Mouse (Mus musculus): ENCODE results near the gene Zdhhc18.

Gene Zdhhc18

DNA sequence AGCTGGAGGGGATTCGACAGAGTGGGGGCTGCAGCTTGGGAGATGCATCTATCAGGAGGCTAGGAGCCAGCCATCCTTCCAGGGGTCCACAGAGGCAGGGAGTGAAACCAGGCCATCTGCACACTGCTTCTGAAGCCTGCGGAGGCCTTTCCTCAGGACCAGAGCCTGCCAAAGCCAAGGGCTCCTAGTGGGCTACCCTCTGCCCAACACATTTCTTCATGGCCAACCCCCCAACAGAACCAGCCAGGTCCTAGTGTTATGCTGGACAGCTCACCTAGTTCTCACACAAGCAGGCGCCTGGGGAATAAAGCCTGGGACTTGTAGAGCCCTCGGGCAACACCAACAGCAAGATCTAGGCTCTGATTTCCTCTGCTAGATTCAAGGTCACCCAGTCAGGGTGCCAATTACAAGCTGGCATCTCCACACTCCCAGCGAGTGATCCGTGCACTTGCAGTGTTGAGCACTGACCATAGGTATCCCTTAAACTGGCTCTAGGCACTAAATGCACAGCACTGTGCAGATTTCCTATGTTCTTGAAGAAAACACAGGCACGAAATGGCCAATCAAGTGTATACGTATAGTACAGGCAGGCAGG lies 19.5 kb downstream of the Zdhhc18 start:
- DNase-seq = no peak

DNA sequence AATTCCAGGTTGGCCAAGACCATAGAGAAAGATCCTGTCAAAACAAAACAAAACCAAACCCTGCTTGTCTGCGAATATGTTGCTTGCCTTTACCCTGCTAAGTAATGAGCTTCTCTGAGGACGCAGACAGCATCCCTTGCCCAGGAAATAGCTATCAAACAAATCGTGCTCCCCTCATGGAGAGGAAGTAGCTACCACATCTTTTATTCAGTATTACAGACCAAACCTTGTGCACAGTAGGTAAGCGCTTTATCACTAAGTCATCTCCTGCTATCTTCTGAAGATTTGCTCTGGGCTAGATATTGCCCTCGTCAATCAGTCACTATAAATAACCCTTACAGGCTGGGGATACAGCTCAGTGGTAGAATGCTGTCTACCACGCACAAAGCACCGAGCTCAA lies 20.8 kb downstream of the Zdhhc18 start:
- peak in 1 of 2 experiments; percentile 33 for DNase-seq

DNA sequence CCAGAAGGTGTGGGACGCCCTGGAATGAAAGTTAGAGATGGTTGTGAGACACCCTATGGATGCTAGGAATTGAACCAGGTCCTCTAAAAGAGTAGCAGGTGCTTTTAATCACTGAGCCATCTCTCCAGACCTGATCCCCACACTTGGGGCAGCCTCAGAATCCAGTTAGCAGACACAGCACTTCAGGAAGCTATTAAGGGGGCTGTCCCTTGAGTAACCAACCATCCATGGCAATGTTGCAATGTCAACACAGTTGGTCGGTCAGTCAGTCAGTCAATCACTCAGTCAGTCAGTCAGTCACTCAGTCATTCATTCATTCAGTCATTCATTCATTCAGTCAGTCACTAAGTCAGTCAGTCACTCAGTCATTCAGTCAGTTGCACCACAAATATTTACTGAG lies 21.4 kb downstream of the Zdhhc18 start:
- peak; percentile 45 to 50 for DNase-seq

DNA sequence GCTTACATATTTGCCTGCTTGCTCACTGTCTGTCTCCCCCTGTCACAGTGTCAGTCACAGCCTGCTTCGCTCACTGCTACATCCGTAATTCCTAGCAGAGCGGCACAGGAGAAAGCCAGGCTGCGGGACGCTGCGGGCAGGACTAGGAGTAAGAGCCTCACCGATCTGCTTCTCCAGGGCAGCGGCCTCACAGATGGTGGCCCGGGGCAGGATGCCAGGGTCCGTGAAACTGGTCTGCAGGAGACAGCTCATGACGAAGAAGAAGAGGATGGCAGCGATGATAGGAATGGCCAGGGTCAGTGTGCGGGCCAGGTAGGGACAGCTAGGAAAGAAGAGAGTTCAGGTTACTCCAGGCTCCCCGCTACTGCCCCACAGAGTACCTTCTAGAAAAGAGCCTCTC lies 22.9 kb downstream of the Zdhhc18 start:
- no peak for DNase-seq

DNA sequence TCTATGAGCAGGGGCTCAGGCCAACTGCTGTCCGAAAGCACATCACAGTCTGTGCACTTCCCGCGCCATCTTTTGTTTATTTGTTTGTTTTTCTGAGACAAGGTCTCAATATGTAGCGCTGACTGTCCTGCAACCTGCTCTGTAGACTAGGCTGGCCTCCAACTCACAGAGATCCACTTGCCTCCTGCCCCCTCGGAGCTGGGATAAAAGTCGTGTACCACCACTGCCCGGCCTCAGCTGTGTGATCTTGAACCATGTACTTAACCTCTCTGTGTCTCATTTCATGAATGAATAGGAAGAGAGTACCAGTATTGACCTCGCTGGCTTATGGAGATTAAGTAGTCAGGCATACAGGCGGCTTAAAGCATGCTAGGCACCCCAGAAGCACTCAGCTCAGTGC lies 23.3 kb downstream of the Zdhhc18 start:
- DNase-seq = peak in 1 of 2 experiments; percentile 7

DNA sequence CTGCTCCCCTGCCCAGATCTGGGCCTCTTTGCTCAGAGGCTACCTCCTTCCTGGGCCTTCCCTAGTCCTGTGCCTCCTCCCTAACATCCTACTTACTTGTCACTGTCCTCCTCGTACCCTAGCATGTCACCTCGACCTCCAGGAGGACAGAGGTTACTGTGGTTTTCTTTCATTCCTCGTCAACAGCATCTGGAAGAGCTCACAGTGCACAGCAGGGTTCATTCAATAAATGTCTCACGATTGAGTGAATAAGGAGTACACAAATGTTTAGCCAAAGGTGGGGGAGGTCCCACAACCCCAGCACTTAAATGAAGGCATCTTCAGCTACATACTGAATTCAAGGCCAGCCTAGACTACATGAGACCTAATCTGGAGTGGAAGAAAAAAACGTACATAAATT lies 23.7 kb downstream of the Zdhhc18 start:
- DNase-seq = peak in 1 of 2 experiments; percentile 21

DNA sequence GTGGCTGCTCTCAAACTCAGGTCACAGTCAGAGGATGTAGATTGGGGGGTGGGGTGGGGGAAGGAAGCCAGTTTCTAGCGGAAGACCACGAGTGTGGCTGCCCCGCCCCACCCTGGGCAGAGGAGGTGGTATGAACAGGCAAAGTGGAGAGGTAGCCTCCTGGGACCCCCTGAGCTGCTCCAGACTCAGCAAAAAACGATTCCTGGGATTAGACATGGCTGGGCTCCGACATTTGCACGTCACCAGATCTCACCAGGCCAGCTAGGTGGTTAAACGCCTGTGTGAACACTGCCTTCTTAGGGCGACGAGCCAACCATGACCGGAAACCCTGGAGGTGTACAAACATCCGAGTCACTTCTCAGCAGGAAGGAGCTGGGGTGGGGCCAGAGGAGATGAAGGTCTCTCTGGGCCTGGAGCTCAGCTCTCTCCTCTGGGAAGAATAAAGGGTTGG lies 24.3 kb downstream of the Zdhhc18 start:
- DNase-seq = peak; percentile 82

DNA sequence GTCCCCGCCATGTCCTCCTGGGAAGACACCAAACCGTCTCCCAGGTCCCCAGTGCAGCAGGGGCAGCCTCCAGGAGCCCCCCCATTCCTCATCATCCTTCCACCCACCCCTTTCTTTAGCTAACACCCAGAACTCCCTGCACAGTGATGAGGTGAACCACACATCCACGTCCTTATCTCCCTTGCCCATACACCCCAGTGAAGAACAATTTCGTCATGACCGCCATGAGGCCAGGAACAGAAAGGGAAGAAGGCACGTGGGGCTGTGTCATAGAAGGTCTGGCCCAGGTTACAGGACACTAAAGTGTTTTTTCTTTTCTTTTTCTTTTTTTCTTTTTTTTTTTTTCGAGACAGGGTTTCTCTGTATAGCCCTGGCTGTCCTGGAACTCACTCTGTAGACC lies 25.1 kb downstream of the Zdhhc18 start:
- no peak for DNase-seq

DNA sequence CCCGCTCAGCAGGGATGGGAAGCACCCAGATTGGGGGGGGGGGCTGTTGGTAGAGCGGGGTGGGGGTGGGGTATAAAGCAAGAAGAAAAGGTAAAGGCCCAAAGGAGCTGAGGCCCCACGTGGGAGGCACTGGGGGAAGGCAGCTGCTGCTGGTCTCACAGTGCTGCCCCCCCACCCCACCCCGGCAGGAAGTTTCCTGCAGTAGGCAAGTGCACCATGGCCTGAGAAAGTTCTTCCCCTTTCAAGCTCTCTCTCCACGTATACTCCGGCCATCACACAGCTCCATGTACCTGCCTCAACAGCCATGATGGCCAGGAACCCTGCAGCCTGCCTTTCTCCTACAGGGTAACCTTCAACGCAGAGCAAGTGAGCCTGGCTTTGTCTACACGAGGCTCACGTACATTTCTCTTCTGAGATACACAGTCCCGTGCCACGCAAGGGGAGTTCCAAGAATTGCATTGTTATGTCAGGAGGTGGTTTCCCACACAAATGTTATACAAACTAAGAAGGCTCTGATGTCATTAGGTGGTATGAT lies 27.7 kb downstream of the Zdhhc18 start:
- DNase-seq = peak; percentile 86

DNA sequence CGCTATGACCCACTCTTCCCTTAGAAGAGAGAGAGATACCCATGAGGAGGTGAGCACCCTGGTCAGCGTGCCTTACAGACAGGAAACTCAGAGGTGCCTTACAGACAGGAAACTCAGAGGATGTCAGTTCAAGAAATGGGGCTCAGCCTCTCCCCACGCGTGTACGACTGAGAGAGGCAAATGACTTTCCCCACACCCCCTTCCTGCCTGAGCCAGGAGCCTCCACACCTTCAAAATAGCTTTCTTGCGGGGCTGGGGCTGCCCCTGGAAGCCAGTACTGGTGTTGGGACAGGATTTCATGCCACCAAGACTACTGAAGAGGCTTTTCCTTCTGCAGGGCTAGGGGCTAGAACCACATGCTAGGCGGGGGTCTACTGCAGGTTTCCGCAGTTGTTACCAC lies 29.3 kb downstream of the Zdhhc18 start:
- DNase-seq = peak; percentile 56 to 60

DNA sequence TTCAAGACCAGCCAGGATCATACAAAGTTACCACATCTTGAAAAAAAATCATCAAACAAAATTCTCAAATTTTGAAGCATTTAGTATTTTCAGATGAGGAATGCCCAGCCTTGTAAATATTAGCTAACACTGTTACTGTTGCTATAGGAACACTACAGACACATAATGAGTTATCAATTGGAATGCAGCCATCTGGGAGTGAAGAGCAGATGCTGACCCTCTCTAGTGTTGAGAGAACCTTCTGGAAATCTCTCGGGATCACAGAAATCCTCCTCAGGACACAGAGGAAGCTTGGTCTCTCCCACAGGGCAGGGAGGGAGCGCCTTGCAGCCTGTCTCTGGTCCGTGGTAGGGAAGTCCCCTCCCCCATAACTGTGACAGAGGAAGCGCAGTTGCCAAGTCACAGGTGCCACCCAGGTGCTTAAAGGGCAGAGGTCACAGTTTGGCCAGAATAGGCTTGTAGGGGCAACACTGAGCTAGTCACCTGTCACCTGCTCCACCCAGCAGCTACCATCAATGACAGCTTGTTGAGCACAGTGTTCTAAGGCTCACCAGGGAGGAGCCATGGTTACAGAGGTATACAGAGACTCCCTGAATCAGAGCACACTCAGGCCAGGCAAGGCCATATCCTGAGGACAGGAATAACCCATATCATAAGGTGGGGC lies 30.3 kb downstream of the Zdhhc18 start:
- peak; percentile 58 to 61 for DNase-seq

DNA sequence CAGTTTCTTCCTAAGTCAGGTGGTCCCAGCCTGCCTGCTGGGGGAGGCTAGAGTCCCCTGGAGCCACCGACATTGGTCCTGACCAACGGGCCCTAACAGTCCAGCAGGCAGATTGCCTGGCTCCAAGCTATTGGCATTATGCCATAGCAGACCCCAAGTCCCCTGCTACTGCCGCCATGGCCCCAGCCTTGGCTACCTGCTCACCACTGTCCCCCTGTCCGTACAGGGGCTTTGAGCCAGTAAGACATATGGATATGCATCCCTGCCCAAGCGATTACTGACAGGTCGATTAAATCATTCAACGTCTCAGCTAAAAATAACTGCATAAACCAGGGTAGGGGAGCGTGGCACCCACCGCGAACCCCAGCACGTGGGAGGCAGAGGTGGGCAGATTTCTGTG lies 32.0 kb downstream of the Zdhhc18 start:
- DNase-seq = no peak

DNA sequence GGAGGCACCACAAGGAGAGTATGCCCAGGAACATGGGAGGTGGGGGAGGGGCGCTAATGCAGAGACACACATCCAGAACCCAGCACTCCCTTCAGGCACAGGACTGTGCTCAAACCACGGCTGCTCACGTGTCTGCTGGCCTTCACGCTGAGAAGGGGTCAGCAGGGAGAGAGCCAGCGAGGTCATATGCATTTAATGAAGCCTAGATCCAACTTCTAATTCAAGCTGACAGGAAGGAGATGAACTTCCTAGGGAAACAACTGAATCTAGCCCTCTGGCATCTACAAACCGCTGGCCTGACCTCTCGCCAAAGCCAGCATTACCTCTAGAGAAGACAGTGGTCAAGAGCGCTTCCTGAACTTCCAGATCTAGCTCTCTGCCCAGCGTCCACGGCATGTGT lies 34.5 kb downstream of the Zdhhc18 start:
- no peak for DNase-seq

DNA sequence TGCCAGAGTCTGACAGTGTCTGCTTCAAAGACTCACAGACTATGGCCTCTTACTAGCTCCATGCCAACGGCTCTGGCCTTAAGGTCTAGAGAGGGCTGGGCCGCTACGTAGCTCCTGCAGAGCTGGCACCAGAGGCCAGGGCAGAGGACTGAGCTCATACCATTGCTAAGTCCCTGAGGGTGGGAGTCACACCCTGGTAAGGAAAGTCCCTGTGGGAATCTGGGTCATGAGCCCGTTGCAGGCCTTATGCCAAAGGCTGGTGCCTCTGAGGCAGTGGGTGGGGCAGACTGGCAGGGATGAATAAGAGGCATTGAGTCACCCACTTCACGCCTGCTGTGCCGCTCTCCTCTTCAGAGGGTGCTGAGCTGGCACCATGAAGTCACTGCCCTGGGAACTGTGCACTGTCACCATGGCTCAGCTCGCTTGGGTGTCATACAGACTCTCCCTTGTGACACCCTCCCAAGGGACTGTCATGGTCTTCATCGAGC lies 35.6 kb downstream of the Zdhhc18 start:
- peak; percentile 63 to 73 for DNase-seq

DNA sequence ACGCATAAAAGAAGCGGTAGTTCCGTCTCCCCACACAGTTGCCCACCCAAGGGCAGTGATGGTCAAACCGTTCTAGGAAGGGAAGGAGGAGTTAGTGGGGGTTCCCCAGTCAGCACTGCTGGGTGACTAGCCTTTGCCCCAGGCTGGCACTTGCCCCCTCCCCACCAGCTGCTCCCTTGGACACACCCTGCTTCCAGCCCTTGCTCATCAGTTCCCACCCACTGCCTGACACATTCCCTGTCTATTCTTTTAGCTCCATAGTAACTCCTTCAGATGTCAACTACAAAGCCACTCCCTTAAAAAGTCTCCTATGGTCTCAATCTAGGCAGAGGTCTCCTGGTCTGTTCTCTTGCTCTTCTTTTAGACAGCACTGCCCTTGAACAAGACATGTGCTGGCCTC lies 36.1 kb downstream of the Zdhhc18 start:
- DNase-seq = no peak

DNA sequence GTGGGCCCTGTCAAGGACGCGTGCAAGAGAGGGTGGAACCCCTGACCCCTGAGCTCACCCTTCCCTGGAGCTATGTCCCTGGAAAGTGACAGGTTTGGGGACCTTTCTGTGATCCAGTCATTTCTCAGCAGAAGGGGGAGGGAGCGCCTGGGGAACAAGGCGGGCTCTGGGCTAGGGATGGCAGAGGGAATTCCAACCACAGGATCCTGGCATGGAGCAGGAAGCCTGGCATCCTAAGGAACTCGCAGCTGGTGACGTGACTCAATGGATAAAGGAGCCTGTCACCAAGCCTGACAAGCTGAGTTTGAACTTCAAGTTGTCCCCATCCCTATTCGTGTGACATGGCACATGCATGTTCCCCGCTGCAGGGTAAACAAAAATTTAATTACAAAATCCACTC lies 36.9 kb downstream of the Zdhhc18 start:
- DNase-seq = no peak

DNA sequence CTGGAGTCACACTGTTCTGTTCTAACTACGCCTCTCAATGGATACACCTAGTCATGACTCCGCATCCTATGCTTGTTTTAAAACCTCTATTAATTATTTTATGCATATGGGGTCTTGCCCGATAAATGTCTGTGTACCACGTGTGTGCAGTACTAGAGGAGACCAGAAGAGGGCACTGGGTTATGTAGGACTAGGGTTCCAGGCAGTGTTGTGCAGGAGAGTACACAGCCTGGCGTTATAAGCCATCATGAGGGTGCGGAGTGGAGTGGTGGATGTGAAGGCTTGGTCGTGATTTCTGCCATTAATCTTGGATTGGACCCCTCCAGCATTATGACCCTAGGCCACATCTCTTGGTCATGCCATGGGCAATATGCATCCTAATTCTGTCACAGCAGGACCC lies 37.5 kb downstream of the Zdhhc18 start:
- DNase-seq = no peak

DNA sequence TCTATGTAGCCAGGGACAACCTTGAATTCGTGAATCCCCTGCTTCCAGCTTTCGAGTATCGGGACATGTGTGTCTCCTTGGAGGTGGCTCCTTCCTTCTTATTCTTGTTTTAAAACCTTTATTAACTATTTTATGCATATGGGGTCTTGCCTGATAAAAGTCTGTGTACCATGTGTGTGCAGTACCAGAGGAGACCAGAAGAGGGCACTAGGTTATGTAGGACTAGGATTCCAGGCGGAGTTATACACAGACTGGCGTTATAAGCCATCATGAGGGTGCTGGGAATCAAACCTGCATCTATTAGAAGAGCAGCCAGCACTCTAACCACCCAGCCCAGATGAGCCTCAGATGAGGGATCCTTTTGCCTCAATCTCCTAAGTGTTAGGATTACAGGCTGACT lies 38.1 kb downstream of the Zdhhc18 start:
- DNase-seq = peak in 1 of 2 experiments; percentile 41

DNA sequence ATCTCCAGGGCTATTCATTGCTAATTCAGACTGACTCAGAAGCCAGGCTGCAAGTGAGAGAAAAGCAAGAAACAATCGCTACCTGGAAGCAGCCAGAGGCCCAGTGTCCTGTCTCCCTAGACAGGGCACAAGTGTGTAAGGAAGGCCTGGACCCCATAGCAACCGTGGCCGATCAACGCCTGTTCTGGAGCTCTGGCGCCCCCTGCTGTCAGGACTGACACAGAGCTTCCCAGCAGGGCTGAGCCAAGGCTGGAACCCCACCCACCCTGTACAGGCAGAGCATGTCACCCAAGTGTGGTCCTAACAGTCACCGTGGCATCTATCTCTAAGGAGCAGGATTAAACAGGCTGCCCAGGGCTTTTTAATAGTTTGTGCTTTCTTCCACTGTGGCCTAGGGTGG lies 40.2 kb downstream of the Zdhhc18 start:
- peak; percentile 94 for DNase-seq

DNA sequence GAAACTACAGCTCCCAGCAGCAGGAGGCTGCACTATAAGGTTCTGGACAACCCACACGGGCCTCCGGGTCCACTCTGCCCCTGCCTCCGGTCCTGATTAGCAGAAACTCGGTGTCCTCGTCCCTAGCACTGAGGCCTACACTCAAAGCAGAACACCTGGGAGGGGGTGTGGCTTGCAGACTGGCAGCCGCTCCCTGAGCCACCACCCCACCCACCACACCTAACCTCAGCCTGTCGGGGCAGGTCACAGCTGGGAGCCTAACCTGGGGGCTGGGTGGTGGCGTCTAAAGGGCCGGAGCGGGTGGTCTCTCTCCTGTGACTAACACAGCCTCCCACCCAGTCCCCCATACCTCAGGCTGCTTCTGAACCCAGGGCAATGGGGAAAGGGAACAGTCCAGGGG lies 42.7 kb downstream of the Zdhhc18 start:
- DNase-seq = no peak

DNA sequence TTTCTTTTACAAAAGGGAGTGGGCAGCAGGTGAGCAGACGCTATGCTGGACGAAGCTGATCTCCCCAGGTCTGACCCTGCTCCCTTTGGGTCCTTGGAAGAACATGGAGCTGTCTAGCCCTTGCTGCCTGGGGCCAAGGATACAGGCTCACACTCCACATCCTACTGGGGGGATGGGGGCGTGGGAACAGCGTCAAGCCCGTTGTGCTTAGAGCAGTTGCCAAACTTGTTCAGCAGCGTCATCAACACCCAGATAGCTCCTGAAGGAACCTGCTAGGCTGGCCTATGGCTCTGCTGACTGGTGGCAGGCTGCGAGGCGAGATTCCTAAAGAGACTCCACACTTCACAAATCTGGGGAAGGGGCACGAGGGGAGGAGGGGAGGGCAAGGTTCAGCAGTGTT lies 44.6 kb downstream of the Zdhhc18 start:
- DNase-seq = no peak

DNA sequence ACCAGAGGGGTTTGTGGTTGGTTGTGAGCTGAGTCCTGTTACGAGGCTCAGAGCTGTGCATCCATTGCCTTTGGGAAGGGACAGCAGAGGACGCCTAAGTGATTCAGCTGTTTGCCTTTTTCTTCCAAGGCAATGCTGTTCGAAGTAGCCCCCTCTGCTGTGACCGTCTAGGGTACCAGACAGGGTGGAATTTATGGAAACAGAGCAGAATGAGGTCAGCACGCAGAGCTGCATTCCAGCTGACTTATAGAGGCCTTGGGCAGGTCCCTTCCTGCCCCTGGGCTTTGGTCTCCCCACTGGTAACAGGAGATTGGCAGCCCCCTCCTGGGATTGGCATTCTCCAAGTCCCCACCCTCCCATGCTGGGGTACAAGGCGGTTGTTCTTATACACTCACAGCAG lies 45.1 kb downstream of the Zdhhc18 start:
- no peak for DNase-seq

DNA sequence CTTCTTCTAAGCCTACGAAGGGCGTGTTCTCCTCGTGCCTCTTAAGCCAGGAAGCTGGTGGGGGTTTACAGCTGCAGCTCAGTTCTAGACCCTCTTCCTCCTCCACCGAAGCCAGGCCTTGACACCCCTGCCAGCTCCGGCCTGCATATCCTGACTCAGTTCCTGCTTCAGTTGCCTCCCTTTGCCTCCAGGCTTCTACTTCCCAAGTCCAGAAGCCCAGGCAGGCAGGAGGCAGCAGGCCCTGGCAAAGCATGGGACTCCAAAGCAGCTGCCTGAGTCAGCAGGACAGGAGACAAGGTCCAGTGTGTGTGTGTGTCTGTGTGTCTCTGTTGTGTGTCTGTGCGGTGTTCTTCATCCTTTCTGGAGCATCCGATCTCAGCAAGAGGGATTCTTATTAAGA lies 45.8 kb downstream of the Zdhhc18 start:
- no peak for DNase-seq

DNA sequence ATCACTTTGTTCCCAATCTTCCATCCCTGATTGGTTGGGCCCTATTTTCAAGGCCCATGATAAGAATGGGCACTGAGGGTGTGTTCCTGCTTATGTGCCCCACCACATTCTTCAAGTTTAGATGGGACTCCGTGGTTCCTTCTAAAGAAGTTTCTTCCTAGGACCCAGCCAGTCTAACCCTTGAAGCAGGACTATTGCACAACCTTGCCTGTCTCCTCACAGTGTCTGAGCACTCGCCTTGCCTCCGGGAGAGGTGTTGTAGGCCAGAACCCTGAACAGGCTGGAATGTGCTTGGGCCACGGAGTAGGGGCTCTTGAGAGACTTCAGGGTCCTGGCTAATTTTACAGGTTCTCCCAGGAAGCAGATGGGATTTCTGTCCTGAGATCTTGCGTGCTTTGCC lies 46.9 kb downstream of the Zdhhc18 start:
- no peak for DNase-seq
